Mouse (Mus musculus): ENCODE data around the gene Nup214. TPM values are rescaled to one million over a fixed set of nuclear protein-coding genes. Genes with fewer than 3 reads are reported as not detected.

Nup214 gene
- total RNA-seq, 2 experiments from 2014 or later = 47.4 to 57.8 TPM

GRCm38 (mm10) chr2:32046009-32046408, 71.8 kb downstream of the Nup214 start:
- DNase-seq = no peak

- DNase-seq = no peak
These were observed 73.1 kb downstream of the Nup214 start for GRCm38 (mm10) chr2:32047323-32047722.

- DNase-seq = no peak
These were observed 77.6 kb downstream of the Nup214 start for GRCm38 (mm10) chr2:32051791-32052190.

- no peak for DNase-seq
These were observed 78.2 kb downstream of the Nup214 start for GRCm38 (mm10) chr2:32052418-32052817.

GRCm38 (mm10) chr2:32055357-32055965, 81.2 kb downstream of the Nup214 start:
- no peak for DNase-seq

- no peak for DNase-seq
These were observed 82.3 kb downstream of the Nup214 start for GRCm38 (mm10) chr2:32056524-32056923.

- no peak for DNase-seq
These were observed 83.1 kb downstream of the Nup214 start for GRCm38 (mm10) chr2:32057360-32057759.

- DNase-seq = no peak
These were observed 83.6 kb downstream of the Nup214 start for GRCm38 (mm10) chr2:32057794-32058193.

- no peak for DNase-seq
These were observed 84.0 kb downstream of the Nup214 start for GRCm38 (mm10) chr2:32058241-32058640.

GRCm38 (mm10) chr2:32058716-32059115, 84.5 kb downstream of the Nup214 start:
- DNase-seq = no peak

- DNase-seq = no peak
These were observed 85.4 kb downstream of the Nup214 start for GRCm38 (mm10) chr2:32059613-32060012.

GRCm38 (mm10) chr2:32060228-32060805, 86.1 kb downstream of the Nup214 start:
- DNase-seq = no peak

GRCm38 (mm10) chr2:32061189-32061588, 87.0 kb downstream of the Nup214 start:
- no peak for DNase-seq

GRCm38 (mm10) chr2:32061722-32062505, 87.7 kb downstream of the Nup214 start:
- no peak for DNase-seq

- no peak for DNase-seq
These were observed 88.6 kb downstream of the Nup214 start for GRCm38 (mm10) chr2:32062626-32063410.

GRCm38 (mm10) chr2:32063451-32064151, 89.4 kb downstream of the Nup214 start:
- DNase-seq = no peak

- DNase-seq = no peak
These were observed 90.7 kb downstream of the Nup214 start for GRCm38 (mm10) chr2:32064913-32065312.

- DNase-seq = no peak
These were observed 91.1 kb downstream of the Nup214 start for GRCm38 (mm10) chr2:32065371-32065791.

- DNase-seq = no peak
These were observed 91.8 kb downstream of the Nup214 start for GRCm38 (mm10) chr2:32066005-32066404.

- DNase-seq = no peak
These were observed 94.8 kb downstream of the Nup214 start for GRCm38 (mm10) chr2:32068811-32069607.

- no peak for DNase-seq
These were observed 96.5 kb downstream of the Nup214 start for GRCm38 (mm10) chr2:32070747-32071146.

Data from adrenal gland, postnatal 10 days (tissue).